ENCODE assay signal across 26 mouse cellular contexts in the genomic region with DNA sequence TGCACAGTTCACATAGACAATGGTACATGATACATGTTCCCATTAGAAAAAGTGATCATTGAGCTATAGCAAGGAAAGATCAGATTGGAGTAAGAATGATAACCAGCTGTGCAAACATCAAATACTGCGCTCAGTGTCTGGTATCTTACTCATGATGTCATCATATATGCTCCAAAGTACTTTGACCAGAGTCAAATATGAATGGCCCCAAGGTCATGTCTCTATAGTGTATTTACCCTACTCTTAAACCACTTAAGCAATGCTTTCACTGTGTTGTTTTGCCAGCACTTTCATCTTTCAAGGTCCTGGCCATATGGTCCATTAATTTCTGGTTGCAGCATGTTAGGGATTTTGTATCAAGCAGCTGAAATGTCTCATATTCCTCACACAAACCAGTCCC.
A peak's percentile ranks its signal among the peaks of the same experiment; 100 is the strongest.
DNase-seq lines count a peak whose midpoint lies in the region; ATAC-seq and TF ChIP-seq lines count a peak whose summit lies in the region.
"Had no signal": no experiment of that assay in that cellular context is flagged by ENCODE, and none has a peak within 500 bp of the region (broad histone marks: within the 10 kb centered on the region; RNA-seq: fewer than 3 reads in every experiment).

No protein-coding gene starts in this region.

- H3K27me3 ChIP-seq in limb, embryonic 13.5 days: no peaks in the 10 kb centered on the region
- no peaks in the 10 kb centered on the region for H3K27me3 ChIP-seq in limb, embryonic 10.5 days (ENCODE audit: low read depth, poor library complexity, severe bottlenecking)
- no peaks in the 10 kb centered on the region for H3K27me3 ChIP-seq in cerebellum, adult 2 months (ENCODE audit: control insufficient read depth, insufficient read depth, low read length)
- H3K27me3 ChIP-seq in lung, postnatal 0 days (replicated peaks; ENCODE audit: insufficient read depth, low read length): no peaks in the 10 kb centered on the region
- H3K27me3 ChIP-seq: embryonic facial prominence, embryonic 12.5 days; forebrain, embryonic 12.5 days; forebrain, embryonic 15.5 days; heart, embryonic 13.5 days had no signal

- TF ChIP-seq POLR2A in cerebellum, adult 2 months (IDR thresholded peaks at IDR 0.05; ENCODE audit: borderline replicate concordance, insufficient read depth, low read length): no peak

- peak; percentile 1 for DNase-seq in embryo, embryonic 11 days
- DNase-seq in embryo, embryonic 10 days (ENCODE audit: low spot score): no peak
- no peak for DNase-seq in limb, embryonic 10.5 days (ENCODE audit: low spot score)
- peak; percentile 27 for DNase-seq in mesoderm, embryonic 11.5 days (ENCODE audit: low read depth, low spot score)
- DNase-seq in cerebellum, adult 2 months: no peak
- DNase-seq in lung, postnatal 0 days (ENCODE audit: low spot score): no peak
- DNase-seq: adrenal gland, adult 8-10 months; adrenal gland, postnatal 25 days; cerebellum, adult 11-12 months; cerebellum, adult 9-10 months; cerebellum, postnatal 14 days; gastrocnemius, postnatal 10 days; gastrocnemius, postnatal 36 days; heart, adult 2 months; heart, postnatal 14 days; heart, postnatal 4 days had no signal

- H3K4me1 ChIP-seq in limb, embryonic 13.5 days: no peaks in the 10 kb centered on the region
- no peaks in the 10 kb centered on the region for H3K4me1 ChIP-seq in limb, embryonic 10.5 days
- H3K4me1 ChIP-seq in cerebellum, adult 2 months (ENCODE audit: control insufficient read depth, insufficient read depth, low read length): no peaks in the 10 kb centered on the region
- no peaks in the 10 kb centered on the region for H3K4me1 ChIP-seq in lung, postnatal 0 days (ENCODE audit: insufficient read depth, low read depth, low read length)
- H3K4me1 ChIP-seq: embryonic facial prominence, embryonic 12.5 days; forebrain, embryonic 12.5 days; forebrain, embryonic 15.5 days; heart, embryonic 10.5 days; heart, embryonic 13.5 days had no signal

- TF ChIP-seq EP300 in lung, postnatal 0 days (IDR thresholded peaks at IDR 0.05): no peak

- H3K9me3 ChIP-seq in limb, embryonic 13.5 days: no peaks in the 10 kb centered on the region
- no peaks in the 10 kb centered on the region for H3K9me3 ChIP-seq in limb, embryonic 10.5 days (replicated peaks)
- no peaks in the 10 kb centered on the region for H3K9me3 ChIP-seq in lung, postnatal 0 days (ENCODE audit: low read length)
- H3K9me3 ChIP-seq: embryonic facial prominence, embryonic 12.5 days; forebrain, embryonic 12.5 days; forebrain, embryonic 15.5 days; heart, embryonic 10.5 days; heart, embryonic 13.5 days had no signal

- no peak overlapping the region for H3K4me3 ChIP-seq in limb, embryonic 13.5 days
- H3K4me3 ChIP-seq in limb, embryonic 10.5 days: no peak overlapping the region
- no peak overlapping the region for H3K4me3 ChIP-seq in cerebellum, adult 2 months (replicated peaks; ENCODE audit: insufficient read depth, low read depth, low read length)
- no peak overlapping the region for H3K4me3 ChIP-seq in lung, postnatal 0 days (ENCODE audit: low read depth, low read length)
- H3K4me3 ChIP-seq: embryonic facial prominence, embryonic 12.5 days; erythroblast, embryonic 14.5 days; forebrain, embryonic 12.5 days; forebrain, embryonic 15.5 days; heart, adult 2 months; heart, embryonic 10.5 days; heart, embryonic 13.5 days had no signal

- no peak for TF ChIP-seq CTCF in cerebellum, adult 2 months (IDR thresholded peaks at IDR 0.05; ENCODE audit: borderline replicate concordance, insufficient read depth, low read depth, low read length)
- no peak for TF ChIP-seq CTCF in lung, postnatal 0 days (IDR thresholded peaks at IDR 0.05)

- 77% methylated on average over 1 of the region's 1 CpGs for WGBS in limb, embryonic 13.5 days
- WGBS in limb, embryonic 10.5 days: 90% methylated on average over 1 of the region's 1 CpGs
- WGBS in cerebellum, adult 2 months: 92% methylated on average over 1 of the region's 1 CpGs
- WGBS in lung, postnatal 0 days: 70% methylated on average over 1 of the region's 1 CpGs

- no peaks in the 10 kb centered on the region for H3K36me3 ChIP-seq in limb, embryonic 13.5 days
- H3K36me3 ChIP-seq in limb, embryonic 10.5 days: no peaks in the 10 kb centered on the region
- no peaks in the 10 kb centered on the region for H3K36me3 ChIP-seq in lung, postnatal 0 days (ENCODE audit: insufficient read depth, low read length)
- H3K36me3 ChIP-seq: embryonic facial prominence, embryonic 12.5 days; forebrain, embryonic 12.5 days; forebrain, embryonic 15.5 days; heart, embryonic 10.5 days; heart, embryonic 13.5 days had no signal

- peak; percentile 57 for ATAC-seq in limb, embryonic 13.5 days (ENCODE audit: low FRiP score, low read depth)
- ATAC-seq in lung, postnatal 0 days: no peak
- ATAC-seq: activated CD4-positive, CD25-positive, alpha-beta regulatory T cell, adult 4 months; forebrain, embryonic 15.5 days; hindbrain, postnatal 0 days had no signal

- no peak overlapping the region for H3K4me2 ChIP-seq in limb, embryonic 13.5 days (replicated peaks)
- H3K4me2 ChIP-seq in lung, postnatal 0 days (replicated peaks; ENCODE audit: low read depth, low read length): no peak overlapping the region
- H3K4me2 ChIP-seq: embryonic facial prominence, embryonic 12.5 days; forebrain, embryonic 12.5 days; forebrain, embryonic 15.5 days; heart, embryonic 13.5 days; hindbrain, embryonic 14.5 days had no signal

- no peak overlapping the region for H3K27ac ChIP-seq in limb, embryonic 13.5 days
- H3K27ac ChIP-seq in limb, embryonic 10.5 days: no peak overlapping the region
- no peak overlapping the region for H3K27ac ChIP-seq in cerebellum, adult 2 months (ENCODE audit: insufficient read depth, low read length)
- no peak overlapping the region for H3K27ac ChIP-seq in lung, postnatal 0 days (ENCODE audit: low read length)
- H3K27ac ChIP-seq: embryonic facial prominence, embryonic 12.5 days; forebrain, embryonic 12.5 days; forebrain, embryonic 15.5 days; heart, adult 2 months; heart, embryonic 10.5 days; heart, embryonic 13.5 days; hindbrain, embryonic 14.5 days; hindbrain, postnatal 0 days had no signal

- H3K9ac ChIP-seq in limb, embryonic 13.5 days: no peak overlapping the region
- H3K9ac ChIP-seq in lung, postnatal 0 days (replicated peaks; ENCODE audit: low read depth): no peak overlapping the region
- H3K9ac ChIP-seq: embryonic facial prominence, embryonic 12.5 days; forebrain, embryonic 12.5 days; forebrain, embryonic 15.5 days; heart, embryonic 13.5 days; hindbrain, embryonic 14.5 days had no signal

Comparison
In these comparisons a context has a peak if more than half of its experiments do, and no peak if none do; other contexts are left out.
1. DNase-seq: peak in embryo, embryonic 11 days (single experiment) and mesoderm, embryonic 11.5 days (single experiment); none in embryo, embryonic 10 days (single experiment), limb, embryonic 10.5 days (single experiment), cerebellum, adult 2 months (0 of 2) and lung, postnatal 0 days (single experiment).